Mouse (Mus musculus): Measurements from ENCODE around the gene Treml1. TPM values are rescaled to one million over a fixed set of nuclear protein-coding genes. Genes with fewer than 3 reads are reported as not detected.

Treml1 gene
- polyA plus RNA-seq, 1 experiment: 0.11 TPM

DNA sequence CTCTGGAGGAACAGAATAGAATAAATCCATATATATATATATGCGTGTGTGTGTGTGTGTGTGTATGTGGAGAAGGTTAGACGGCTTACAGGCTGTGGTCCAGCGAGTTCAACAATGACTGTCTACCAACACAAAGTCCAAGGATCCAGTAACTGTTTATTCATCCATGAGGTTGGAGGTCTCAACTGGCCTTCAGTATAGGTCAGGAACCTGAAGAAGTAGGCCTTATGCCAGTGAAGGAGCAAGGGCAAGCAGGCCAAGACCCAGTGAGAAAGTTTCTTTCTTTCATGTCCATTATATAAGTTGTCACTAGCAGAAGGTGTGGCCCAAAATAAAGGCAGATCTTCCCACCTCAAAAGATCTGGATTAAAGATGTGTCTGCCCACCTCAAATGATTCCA is 43.0 kb downstream of the Treml1 start:
- 97% methylated on average over 3 of the region's 3 CpGs for WGBS
- TF ChIP-seq CTCF (IDR thresholded peaks at IDR 0.05; ENCODE audit: borderline replicate concordance, insufficient read depth, low read depth, low read length): no peak
- no peak for TF ChIP-seq POLR2A (IDR thresholded peaks at IDR 0.05; ENCODE audit: borderline replicate concordance, insufficient read depth, low read length)
- Histone ChIP-seq H3K27ac (ENCODE audit: insufficient read depth, low read length) (no peak overlapping the region), H3K4me3 (replicated peaks; ENCODE audit: insufficient read depth, low read depth, low read length) (no peak overlapping the region), H3K4me1 (ENCODE audit: control insufficient read depth, insufficient read depth, low read length) (peaks cover 3% of the 10 kb centered on the region), H3K27me3 (ENCODE audit: control insufficient read depth, insufficient read depth, low read length) (no peaks in the 10 kb centered on the region)
- no peak for DNase-seq

DNA sequence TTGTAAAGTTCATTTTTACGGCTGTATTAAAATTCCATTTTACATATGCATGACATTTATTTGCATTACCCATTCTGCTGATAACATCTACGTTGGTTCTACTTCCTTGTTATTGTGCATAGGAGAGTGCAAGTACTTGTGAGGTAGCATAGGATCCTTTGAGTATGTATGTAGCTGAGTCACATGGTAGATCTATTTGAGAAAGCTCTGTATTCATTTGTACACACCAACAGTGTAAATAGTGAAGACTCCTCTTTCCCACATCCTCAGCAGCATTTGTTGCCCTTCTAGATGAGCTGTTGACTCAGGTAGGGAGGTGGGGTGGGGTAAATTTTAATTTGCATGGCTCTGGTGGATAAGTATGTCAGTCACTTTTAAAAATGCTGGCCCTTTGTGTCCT is 44.1 kb downstream of the Treml1 start:
- Histone ChIP-seq H3K4me3 (replicated peaks; ENCODE audit: insufficient read depth, low read depth, low read length) (no peak overlapping the region), H3K4me1 (ENCODE audit: control insufficient read depth, insufficient read depth, low read length) (peaks cover 3% of the 10 kb centered on the region), H3K27ac (ENCODE audit: insufficient read depth, low read length) (no peak overlapping the region), H3K27me3 (ENCODE audit: control insufficient read depth, insufficient read depth, low read length) (no peaks in the 10 kb centered on the region)
- WGBS: 95% methylated on average over 2 of the region's 2 CpGs
- TF ChIP-seq CTCF (IDR thresholded peaks at IDR 0.05; ENCODE audit: borderline replicate concordance, insufficient read depth, low read depth, low read length) (no peak), POLR2A (IDR thresholded peaks at IDR 0.05; ENCODE audit: borderline replicate concordance, insufficient read depth, low read length) (no peak)
- DNase-seq: no peak

DNA sequence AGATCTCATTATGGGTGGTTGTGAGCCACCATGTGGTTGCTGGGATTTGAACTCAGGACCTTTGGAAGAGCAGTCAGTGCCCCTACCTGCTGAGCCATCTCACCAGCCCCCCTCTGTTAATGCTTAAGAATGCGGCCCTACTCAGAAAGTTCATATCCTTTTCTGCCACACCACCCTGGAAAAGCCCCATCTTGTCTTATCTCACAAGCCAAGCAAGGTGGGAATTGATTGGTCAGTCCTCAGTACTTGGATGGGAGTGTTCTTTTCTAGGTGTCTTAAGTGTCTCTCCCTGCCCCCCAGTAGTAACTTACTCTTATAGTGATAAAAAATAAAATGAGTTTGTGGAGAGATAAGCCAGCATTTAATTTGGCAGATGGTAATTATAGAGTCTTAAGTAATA is 45.0 kb downstream of the Treml1 start:
- no peaks in the 10 kb centered on the region for H3K27me3 ChIP-seq (ENCODE audit: control insufficient read depth, insufficient read depth, low read length)
- DNase-seq: no peak
- H3K27ac ChIP-seq (ENCODE audit: insufficient read depth, low read length): no peak overlapping the region
- H3K4me1 ChIP-seq (ENCODE audit: control insufficient read depth, insufficient read depth, low read length): peaks cover 3% of the 10 kb centered on the region; the same call in 1 of the 2 replicates
- TF ChIP-seq POLR2A (IDR thresholded peaks at IDR 0.05; ENCODE audit: borderline replicate concordance, insufficient read depth, low read length) (no peak), CTCF (IDR thresholded peaks at IDR 0.05; ENCODE audit: borderline replicate concordance, insufficient read depth, low read depth, low read length) (no peak)
- 95% methylated on average over 1 of the region's 1 CpGs for WGBS
- H3K4me3 ChIP-seq (replicated peaks; ENCODE audit: insufficient read depth, low read depth, low read length): no peak overlapping the region

DNA sequence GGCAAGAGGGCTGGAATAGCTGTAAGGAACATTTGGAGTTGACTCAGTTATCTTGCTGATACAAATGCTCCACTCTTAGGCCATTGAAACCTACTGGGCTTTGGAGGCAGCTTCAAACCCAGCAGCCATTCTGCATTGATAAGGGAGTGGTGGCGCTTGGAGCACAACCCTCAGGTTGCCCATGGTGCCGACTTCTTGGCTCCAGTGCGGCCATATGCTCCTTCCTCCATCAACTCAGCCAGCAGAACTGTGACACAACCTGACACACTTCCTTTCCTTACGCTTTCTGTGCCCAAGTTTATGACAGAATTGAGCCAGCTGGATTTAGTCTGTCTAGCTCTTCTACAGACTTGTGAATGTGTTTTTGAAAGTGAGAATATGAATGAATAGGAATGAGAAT is 47.4 kb downstream of the Treml1 start:
- H3K27me3 ChIP-seq (ENCODE audit: control insufficient read depth, insufficient read depth, low read length): no peaks in the 10 kb centered on the region
- no peak overlapping the region for H3K27ac ChIP-seq (ENCODE audit: insufficient read depth, low read length)
- no peak overlapping the region for H3K4me3 ChIP-seq (replicated peaks; ENCODE audit: insufficient read depth, low read depth, low read length)
- WGBS: 8% methylated on average over 4 of the region's 4 CpGs
- TF ChIP-seq POLR2A (IDR thresholded peaks at IDR 0.05; ENCODE audit: borderline replicate concordance, insufficient read depth, low read length) (no peak), CTCF (IDR thresholded peaks at IDR 0.05; ENCODE audit: borderline replicate concordance, insufficient read depth, low read depth, low read length) (no peak)
- DNase-seq: peak; percentile 42 to 54
- H3K4me1 ChIP-seq (ENCODE audit: control insufficient read depth, insufficient read depth, low read length): peaks cover 7% of the 10 kb centered on the region; the same call in 1 of the 2 replicates

DNA sequence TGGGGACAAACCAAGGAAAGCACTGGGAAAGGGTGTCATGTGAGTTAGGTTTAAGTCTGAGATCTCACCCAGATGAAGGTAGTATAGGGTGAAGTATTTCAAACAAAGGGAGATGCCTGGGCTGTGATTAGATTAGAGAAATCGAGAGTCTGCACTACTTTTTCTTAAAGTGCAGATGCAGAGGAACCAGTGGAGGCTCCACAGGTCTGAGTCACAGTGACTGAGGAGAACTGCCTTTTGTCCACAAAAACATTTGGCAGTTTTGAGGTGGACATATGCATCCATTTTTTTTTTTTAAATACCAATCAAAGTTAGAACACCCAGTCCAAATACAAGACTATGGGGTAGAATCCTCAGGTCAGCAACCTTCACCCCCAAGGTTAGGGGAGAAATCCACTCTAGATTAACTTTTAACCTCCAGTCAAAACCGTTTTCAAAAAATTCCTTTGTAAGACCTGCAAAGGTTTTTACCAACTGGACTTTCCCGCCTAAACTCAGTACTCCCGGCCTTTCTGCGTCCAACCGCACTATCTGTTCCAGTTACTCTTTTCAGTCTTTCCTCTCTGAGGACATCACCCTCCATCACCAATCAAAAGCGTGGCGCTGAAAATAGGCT is 48.3 kb downstream of the Treml1 start:
- H3K4me1 ChIP-seq (ENCODE audit: control insufficient read depth, insufficient read depth, low read length): peaks cover 7% of the 10 kb centered on the region; the same call in 1 of the 2 replicates
- no peaks in the 10 kb centered on the region for H3K27me3 ChIP-seq (ENCODE audit: control insufficient read depth, insufficient read depth, low read length)
- H3K27ac ChIP-seq (ENCODE audit: insufficient read depth, low read length): peak overlapping the region; percentile 98
- DNase-seq: no peak
- peak overlapping the region; percentile 85 for H3K4me3 ChIP-seq (replicated peaks; ENCODE audit: insufficient read depth, low read depth, low read length)
- no peak for TF ChIP-seq POLR2A (IDR thresholded peaks at IDR 0.05; ENCODE audit: borderline replicate concordance, insufficient read depth, low read length)
- no peak for TF ChIP-seq CTCF (IDR thresholded peaks at IDR 0.05; ENCODE audit: borderline replicate concordance, insufficient read depth, low read depth, low read length)
- 5% methylated on average over 8 of the region's 8 CpGs for WGBS

DNA sequence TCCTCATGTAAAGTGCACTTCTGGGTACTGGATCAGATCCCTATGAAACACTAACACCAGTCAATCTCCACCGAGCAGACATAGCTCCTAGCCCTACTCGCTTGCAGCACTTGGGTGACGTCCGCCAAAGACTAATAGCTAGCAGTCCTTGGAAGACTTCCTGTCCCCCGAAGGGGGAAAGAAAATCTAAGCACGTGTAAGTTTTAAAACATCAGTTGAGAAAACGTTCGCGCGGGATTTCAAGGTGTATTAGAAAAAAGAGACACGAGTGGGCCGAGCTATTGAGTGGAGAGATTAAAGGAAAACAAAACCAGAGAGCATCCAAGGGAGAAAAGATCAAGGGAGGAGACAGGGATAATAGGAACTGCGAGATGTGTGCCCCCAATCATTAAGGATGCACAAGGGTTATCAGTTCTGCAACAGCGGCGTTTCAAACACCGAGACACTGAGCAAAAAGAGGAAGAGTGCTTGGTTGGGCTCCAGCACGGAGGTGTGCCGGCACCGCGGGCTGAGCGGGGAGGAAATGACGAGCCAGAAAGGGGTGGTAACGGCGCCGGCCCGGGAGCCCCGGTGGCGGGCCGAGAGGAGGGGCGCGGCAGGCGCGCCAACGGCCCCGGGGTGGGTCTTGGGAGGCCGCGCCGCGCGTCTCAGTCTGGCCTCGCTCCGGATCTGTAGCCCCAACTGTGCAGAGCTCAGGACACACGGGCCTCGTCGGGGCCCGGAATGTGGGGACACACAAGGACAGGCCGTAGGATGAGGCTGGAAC is 49.0 kb downstream of the Treml1 start:
- DNase-seq: peak; percentile 80 to 81
- Histone ChIP-seq H3K4me3 (replicated peaks; ENCODE audit: insufficient read depth, low read depth, low read length) (peak overlapping the region; percentile 85), H3K27me3 (ENCODE audit: control insufficient read depth, insufficient read depth, low read length) (no peaks in the 10 kb centered on the region), H3K4me1 (ENCODE audit: control insufficient read depth, insufficient read depth, low read length) (peaks cover 7% of the 10 kb centered on the region; the same call in 1 of the 2 replicates), H3K27ac (ENCODE audit: insufficient read depth, low read length) (peak overlapping the region; percentile 98)
- no peak for TF ChIP-seq CTCF (IDR thresholded peaks at IDR 0.05; ENCODE audit: borderline replicate concordance, insufficient read depth, low read depth, low read length)
- TF ChIP-seq POLR2A (IDR thresholded peaks at IDR 0.05; ENCODE audit: borderline replicate concordance, insufficient read depth, low read length): peak; percentile 53; the same call in 1 of the 2 replicates
- WGBS: 1% methylated on average over 47 of the region's 47 CpGs

DNA sequence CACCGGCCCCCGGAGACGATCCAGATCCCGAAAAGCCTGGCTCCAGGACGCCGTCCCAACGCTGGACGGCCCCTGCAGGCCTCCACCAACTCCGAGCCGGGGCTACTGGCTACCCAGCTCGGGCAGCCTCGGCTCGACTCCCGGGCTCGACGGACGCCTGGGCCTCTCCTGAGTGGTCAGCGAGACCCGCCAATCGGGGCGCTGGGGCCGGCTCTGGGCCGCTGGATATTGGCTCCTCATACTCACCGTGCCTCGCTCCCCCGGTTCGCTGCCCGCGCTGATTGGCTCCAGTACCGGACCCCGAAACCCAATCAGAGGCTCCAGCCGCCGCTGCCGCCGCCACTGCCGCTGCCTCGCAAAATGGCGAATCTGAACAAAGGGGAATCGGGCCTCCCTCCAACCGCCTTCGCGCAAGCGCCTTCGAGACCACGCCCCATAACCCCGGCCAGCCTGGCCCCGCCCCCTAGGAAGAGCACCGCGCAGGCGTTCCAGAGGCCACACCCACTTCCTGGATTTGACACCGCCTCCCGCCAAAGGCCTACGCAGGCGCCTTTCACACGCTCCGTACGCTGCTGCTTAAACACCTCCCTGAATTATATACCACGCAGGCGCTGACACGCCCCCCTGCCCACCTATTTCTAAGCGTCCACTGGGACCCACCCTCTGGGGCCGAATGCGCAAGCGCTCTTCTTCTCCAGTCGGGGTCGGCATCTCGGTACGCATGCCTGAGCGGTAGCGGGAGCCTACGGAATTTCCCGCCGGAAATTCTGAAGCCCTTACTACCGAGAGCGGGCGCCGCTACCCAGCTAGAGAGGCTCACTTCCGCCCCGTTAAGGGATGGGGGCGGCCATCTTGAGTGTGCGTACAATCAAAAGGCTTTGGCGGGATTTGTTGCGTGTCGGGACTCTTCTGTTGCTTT is 49.9 kb downstream of the Treml1 start, which contains the start of the genes Nfya and Oard1:
TSS of gene Nfya (minus strand) at position 527 of the 919 bp plus-strand sequence.
TSS of gene Oard1 (plus strand) at position 635 of the 919 bp plus-strand sequence.
- Histone ChIP-seq H3K27ac (ENCODE audit: insufficient read depth, low read length) (peak within 1 kb of the TSS; percentile 98), H3K27me3 (ENCODE audit: control insufficient read depth, insufficient read depth, low read length) (no peaks in the 10 kb centered on the region), H3K4me3 (replicated peaks; ENCODE audit: insufficient read depth, low read depth, low read length) (peak within 1 kb of the TSS; percentile 93), H3K4me1 (ENCODE audit: control insufficient read depth, insufficient read depth, low read length) (peaks cover 7% of the 10 kb centered on the region; the same call in 1 of the 2 replicates)
- TF ChIP-seq POLR2A (IDR thresholded peaks at IDR 0.05; ENCODE audit: borderline replicate concordance, insufficient read depth, low read length) (peak; percentile 71), CTCF (IDR thresholded peaks at IDR 0.05; ENCODE audit: borderline replicate concordance, insufficient read depth, low read depth, low read length) (no peak)
- peak; percentile 100 for DNase-seq
- WGBS: under 1% methylated on average over 84 of the region's 84 CpGs

Measured in cerebellum, adult 2 months (tissue).